Mouse (Mus musculus) forebrain, embryonic 14.5 days (tissue): ENCODE measurements at regions not wholly inside any gene's neighbourhood (a gene's known extent, or its start where the extent isn't known, plus 50 kb on each side); places are given as distances from the start of the nearest gene placed in this dataset.

Experiments used
- ATAC-seq: fragments of 200-750 bp; cut with Nextera tagmentation; 2 replicates; pipeline ENCODE4 v1.8.0; 2017; ENCODE audit warnings: mild to moderate bottlenecking, moderate library complexity
- DNase-seq: peaks from one replicate; pipeline ENCODE4 v3.0.0-alpha.2; 2015; ENCODE audit warnings: low spot score
- H3K27ac ChIP-seq: fragments of 300-500 bp; sonication (generic); 2 replicates; pipeline ENCODE4 v1.5.1; 2014; ENCODE audit warnings: low read depth, mild to moderate bottlenecking, control low read depth, low read length, moderate library complexity
- H3K27me3 ChIP-seq: fragments of 300-500 bp; sonication (generic); replicated peaks from 2 replicates; pipeline ENCODE4 v1.6.1; 2014; ENCODE audit warnings: low read length, control low read depth, mixed read lengths; ENCODE audit not compliant: control insufficient read depth, insufficient read depth
- H3K36me3 ChIP-seq: fragments of 300-500 bp; sonication (generic); 2 replicates; pipeline ENCODE4 v1.6.1; 2014; ENCODE audit warnings: low read length, control low read depth; ENCODE audit not compliant: control insufficient read depth, insufficient read depth
- H3K4me1 ChIP-seq: fragments of 300-500 bp; sonication (generic); 2 replicates; pipeline ENCODE4 v1.6.1; 2014; ENCODE audit warnings: antibody characterized with exemption, low read length, control low read depth; ENCODE audit not compliant: control insufficient read depth, insufficient read depth
- H3K4me2 ChIP-seq: fragments of 300-500 bp; sonication (generic); 2 replicates; pipeline ENCODE4 v1.6.1; 2014; ENCODE audit warnings: mild to moderate bottlenecking, control low read depth, low read length
- H3K4me3 ChIP-seq: fragments of 300-500 bp; sonication (generic); 2 replicates; pipeline ENCODE4 v1.5.1; 2014; ENCODE audit warnings: low read depth, low read length, control low read depth
- H3K9ac ChIP-seq: fragments of 300-500 bp; sonication (generic); 2 replicates; pipeline ENCODE4 v1.6.1; 2014; ENCODE audit warnings: mild to moderate bottlenecking, low read length, control low read depth, moderate library complexity
- H3K9me3 ChIP-seq: fragments of 300-500 bp; sonication (generic); replicated peaks from 2 replicates; pipeline ENCODE4 v1.6.1; 2016; ENCODE audit warnings: low read length, control low read depth, mixed read lengths; ENCODE audit not compliant: control insufficient read depth
- WGBS: fragments of 180-500 bp; shearing (Covaris S2); extraction: QIAGEN DNeasy Blood & Tissue Kit; methylation state at CpG from one replicate; pipeline ENCODE4 v1.1.7; 2014; 5-methylcytosine and 5-hydroxymethylcytosine counted together

DNA sequence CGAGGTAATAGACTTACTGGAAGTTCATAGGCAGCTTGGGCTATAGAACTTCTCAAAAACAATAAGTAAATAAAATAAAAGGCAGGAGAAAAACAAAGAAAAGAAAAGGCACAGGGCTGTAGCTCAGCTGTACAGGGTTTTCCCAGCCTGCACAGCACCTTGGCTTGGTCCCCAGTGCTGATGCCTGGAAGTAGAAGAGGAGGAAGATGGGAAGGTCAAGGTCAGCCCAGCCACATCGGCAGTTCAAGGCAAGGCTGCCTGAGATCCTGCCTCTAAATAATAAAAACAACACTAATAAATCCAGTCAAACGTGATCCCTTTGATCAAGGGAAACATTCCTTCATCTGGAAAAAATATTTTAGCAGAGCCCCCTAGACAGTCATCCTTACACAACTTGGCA, 103.1 kb downstream of the Cenpf start:
- no peak overlapping the region for H3K27ac ChIP-seq
- no peaks in the 10 kb centered on the region for H3K4me1 ChIP-seq
- no peaks in the 10 kb centered on the region for H3K36me3 ChIP-seq
- no peaks in the 10 kb centered on the region for H3K27me3 ChIP-seq
- WGBS = 75% methylated on average over 3 of the region's 3 CpGs
- no peak overlapping the region for H3K4me2 ChIP-seq
- DNase-seq = no peak
- H3K9ac ChIP-seq = no peak overlapping the region
- H3K9me3 ChIP-seq = 0 out of 2 replicates have a peak, but pooled peaks cover 4% of the 10 kb centered on the region
- ATAC-seq = no peak
- no peak overlapping the region for H3K4me3 ChIP-seq

DNA sequence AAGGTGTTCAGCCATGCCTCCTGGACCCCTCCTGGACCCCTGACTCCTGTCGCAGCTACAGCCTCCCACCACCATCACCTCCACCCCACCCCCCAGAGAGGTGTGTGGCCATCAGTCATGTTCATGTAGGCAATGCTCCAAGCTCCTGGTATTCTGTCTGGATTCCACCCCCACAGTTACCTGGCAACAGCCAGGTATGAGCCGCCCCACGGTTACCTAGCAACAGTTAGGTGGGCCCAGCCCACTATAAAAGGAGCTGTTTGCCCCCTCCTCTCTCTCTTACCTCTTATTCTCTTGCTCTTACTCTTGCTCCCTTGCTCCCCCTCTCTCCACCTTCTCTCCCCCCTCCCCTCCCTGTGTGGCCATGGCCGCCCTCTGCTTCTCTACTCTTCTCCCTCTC, 106.5 kb downstream of the Cenpf start:
- no peaks in the 10 kb centered on the region for H3K36me3 ChIP-seq
- no peak overlapping the region for H3K9ac ChIP-seq
- no peaks in the 10 kb centered on the region for H3K4me1 ChIP-seq
- H3K27ac ChIP-seq = no peak overlapping the region
- no peaks in the 10 kb centered on the region for H3K9me3 ChIP-seq
- DNase-seq (no peak), ATAC-seq (no peak)
- no peak overlapping the region for H3K4me3 ChIP-seq
- H3K27me3 ChIP-seq = no peaks in the 10 kb centered on the region
- WGBS = 88% methylated on average over 4 of the region's 4 CpGs
- no peak overlapping the region for H3K4me2 ChIP-seq

DNA sequence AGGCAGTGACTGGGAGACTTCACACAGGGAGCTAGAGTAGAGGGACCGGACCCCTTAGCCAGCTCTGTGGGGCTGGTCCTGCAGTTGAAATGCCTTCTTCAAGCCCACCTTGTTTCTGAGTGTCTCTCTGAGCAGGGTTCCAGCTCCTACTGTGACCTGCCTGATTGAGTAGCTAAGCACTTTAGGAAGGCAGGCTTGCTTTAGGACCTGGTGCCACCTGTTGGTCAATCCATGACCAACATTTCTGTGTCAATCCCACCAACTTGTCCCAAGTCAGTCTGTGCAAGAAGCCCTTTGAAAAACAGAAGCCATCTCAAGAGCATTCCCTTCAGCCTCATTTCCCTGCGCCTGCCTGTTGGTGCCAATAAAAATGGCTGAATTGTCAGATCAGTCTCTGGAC, 108.5 kb downstream of the Cenpf start:
- Histone ChIP-seq H3K4me1 (no peaks in the 10 kb centered on the region), H3K4me2 (no peak overlapping the region), H3K9ac (no peak overlapping the region), H3K27ac (no peak overlapping the region), H3K4me3 (no peak overlapping the region), H3K9me3 (no peaks in the 10 kb centered on the region), H3K36me3 (no peaks in the 10 kb centered on the region), H3K27me3 (no peaks in the 10 kb centered on the region)
- peak; percentile 65 for DNase-seq
- peak; percentile 32; the same call in 1 of the 2 replicates for ATAC-seq
- 67% methylated on average over 2 of the region's 2 CpGs for WGBS

DNA sequence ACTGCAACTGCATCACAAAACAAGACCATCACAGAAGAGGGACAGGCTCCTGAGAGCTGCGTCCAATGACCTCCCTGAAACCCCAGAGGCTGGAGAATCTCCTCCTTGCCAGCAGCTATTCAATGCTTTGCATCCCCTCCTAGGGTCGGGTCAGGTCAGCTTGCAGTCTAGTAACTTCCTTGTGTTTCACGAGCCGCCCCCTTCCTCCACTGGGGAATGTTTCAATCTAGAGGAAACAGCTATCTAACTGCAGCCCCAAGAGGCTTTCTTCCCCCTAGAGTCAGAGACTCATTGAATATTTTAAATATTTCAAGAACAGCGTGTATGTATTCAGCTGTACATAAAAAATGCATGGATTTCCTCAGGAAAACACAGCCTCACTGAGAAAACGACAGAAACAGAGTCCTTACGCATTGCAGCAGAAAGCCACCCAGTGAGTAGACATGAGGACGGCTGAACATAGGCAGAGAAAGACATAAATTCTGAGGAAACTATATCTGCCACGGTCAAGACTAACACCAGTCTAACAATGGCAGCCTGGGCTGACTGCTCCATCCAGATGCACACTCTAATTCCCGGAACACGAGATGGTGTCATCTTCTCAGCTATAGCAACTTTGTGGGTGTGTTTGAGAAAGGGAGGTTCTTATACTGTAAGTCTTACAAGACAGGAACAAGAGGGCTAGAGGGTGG, 111.4 kb downstream of the Cenpf start:
- WGBS = 82% methylated on average over 11 of the region's 11 CpGs
- Histone ChIP-seq H3K36me3 (no peaks in the 10 kb centered on the region), H3K27me3 (no peaks in the 10 kb centered on the region), H3K9ac (no peak overlapping the region), H3K4me1 (no peaks in the 10 kb centered on the region), H3K27ac (no peak overlapping the region), H3K4me2 (no peak overlapping the region), H3K9me3 (no peaks in the 10 kb centered on the region), H3K4me3 (no peak overlapping the region)
- no peak for ATAC-seq
- DNase-seq = no peak

DNA sequence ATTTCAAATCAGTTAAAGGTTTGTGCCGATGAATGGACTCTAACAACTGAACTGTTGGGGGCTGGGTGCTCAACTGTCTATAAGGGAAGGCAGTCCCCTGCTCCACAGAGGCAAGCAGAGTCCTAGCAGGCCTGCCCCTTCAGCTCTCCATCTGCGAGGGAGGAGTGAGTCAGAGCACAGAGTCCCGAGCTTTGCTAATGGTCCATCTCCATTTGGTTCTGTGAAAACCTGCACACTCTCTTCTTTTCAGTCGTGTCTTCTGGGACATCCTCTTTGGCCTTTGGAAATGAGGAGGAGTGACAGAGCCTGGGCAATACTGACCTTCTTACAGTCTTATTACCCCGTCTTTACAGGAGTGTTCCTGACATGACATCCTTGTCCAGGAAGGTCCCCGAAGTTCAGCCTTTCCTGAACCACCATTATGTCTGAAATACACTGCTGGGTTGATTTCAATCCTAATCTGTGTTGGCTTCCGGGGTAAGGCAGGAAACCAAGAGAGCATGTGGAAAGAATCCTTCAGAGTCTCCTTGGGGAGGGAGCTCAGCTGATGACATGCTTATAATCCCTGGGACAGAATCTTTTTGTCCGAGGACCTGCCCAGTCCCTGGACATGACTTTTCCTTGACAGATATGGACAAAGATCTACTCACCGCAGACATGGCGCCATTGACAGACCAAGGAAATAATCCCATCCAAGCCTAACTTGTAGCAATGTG, 112.2 kb downstream of the Cenpf start:
- no peak overlapping the region for H3K4me3 ChIP-seq
- WGBS = 90% methylated on average over 10 of the region's 10 CpGs
- no peak for ATAC-seq
- H3K9me3 ChIP-seq = no peaks in the 10 kb centered on the region
- no peak overlapping the region for H3K9ac ChIP-seq
- no peaks in the 10 kb centered on the region for H3K36me3 ChIP-seq
- no peaks in the 10 kb centered on the region for H3K4me1 ChIP-seq
- H3K4me2 ChIP-seq = no peak overlapping the region
- DNase-seq = no peak
- H3K27ac ChIP-seq = no peak overlapping the region
- no peaks in the 10 kb centered on the region for H3K27me3 ChIP-seq

DNA sequence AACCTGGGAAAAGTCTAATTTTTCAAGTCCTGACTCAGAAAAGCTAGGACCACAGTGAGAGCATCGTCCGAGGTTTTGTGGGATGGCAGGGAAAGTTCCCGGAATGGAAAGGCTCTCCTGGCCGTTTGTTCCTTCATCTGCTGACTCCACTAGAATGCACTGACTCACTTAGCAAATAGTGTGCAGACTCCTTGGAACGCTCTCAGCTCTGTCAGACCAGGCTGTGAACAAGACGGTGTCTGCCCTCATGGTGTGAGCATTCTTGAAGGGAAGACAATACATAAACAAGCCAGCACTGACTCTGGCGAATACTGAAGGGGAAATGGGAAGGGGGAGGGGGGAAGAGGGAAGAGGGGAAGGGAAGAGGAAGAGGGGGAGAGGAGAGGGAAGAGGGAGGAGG, 121.4 kb downstream of the Cenpf start:
- DNase-seq (no peak), ATAC-seq (no peak)
- WGBS = 50% methylated on average over 7 of the region's 7 CpGs
- Histone ChIP-seq H3K4me2 (no peak overlapping the region), H3K4me3 (no peak overlapping the region), H3K4me1 (no peaks in the 10 kb centered on the region), H3K9me3 (no peaks in the 10 kb centered on the region), H3K27me3 (no peaks in the 10 kb centered on the region), H3K9ac (no peak overlapping the region), H3K36me3 (no peaks in the 10 kb centered on the region), H3K27ac (no peak overlapping the region)

DNA sequence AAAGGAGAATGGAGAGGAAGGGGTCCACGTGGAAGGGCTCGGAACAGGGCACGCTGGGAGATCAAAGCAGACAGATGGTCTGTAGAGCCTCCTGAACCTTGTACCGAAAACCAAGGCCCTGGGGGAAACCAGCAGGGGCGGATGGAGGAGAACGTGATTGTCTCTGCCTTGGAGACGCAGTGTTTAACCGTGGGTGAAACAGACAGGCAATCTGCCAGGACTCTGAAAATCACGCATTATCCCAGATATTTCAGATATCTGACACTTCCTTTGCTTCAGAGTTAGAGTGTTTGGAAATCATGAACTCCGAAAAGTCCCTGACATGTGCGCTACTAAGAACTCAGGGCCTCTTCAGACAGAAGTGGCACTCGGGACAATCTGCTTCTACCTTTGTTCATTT, 126.1 kb downstream of the Cenpf start:
- H3K9me3 ChIP-seq = no peaks in the 10 kb centered on the region
- ATAC-seq (no peak), DNase-seq (no peak)
- no peaks in the 10 kb centered on the region for H3K27me3 ChIP-seq
- H3K4me2 ChIP-seq = no peak overlapping the region
- no peak overlapping the region for H3K4me3 ChIP-seq
- no peak overlapping the region for H3K9ac ChIP-seq
- H3K27ac ChIP-seq = no peak overlapping the region
- no peaks in the 10 kb centered on the region for H3K4me1 ChIP-seq
- WGBS = 88% methylated on average over 12 of the region's 12 CpGs
- no peaks in the 10 kb centered on the region for H3K36me3 ChIP-seq

DNA sequence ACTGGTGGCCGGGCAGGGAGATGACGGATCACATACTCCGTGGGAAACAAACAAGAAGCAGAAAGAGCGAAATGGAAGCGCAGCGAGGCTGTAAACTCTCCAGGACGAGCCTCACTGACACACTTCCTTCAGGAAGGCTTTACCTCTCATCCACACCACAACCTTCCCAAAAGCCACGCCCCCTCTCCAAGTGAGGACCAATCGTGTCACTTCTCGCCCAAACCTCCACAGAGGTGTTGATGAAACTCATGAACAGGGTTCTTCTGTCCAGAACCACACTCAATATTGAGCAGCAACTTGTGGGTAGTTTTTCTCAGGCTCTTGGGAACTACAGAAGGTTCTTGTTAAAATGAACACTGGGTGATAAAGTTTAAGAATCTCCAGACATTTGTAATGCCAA, 127.3 kb downstream of the Cenpf start:
- H3K9ac ChIP-seq = no peak overlapping the region
- no peaks in the 10 kb centered on the region for H3K36me3 ChIP-seq
- H3K4me1 ChIP-seq = no peaks in the 10 kb centered on the region
- ATAC-seq (no peak), DNase-seq (no peak)
- H3K4me3 ChIP-seq = no peak overlapping the region
- no peaks in the 10 kb centered on the region for H3K9me3 ChIP-seq
- 55% methylated on average over 10 of the region's 10 CpGs for WGBS
- H3K4me2 ChIP-seq = no peak overlapping the region
- no peak overlapping the region for H3K27ac ChIP-seq
- H3K27me3 ChIP-seq = no peaks in the 10 kb centered on the region

DNA sequence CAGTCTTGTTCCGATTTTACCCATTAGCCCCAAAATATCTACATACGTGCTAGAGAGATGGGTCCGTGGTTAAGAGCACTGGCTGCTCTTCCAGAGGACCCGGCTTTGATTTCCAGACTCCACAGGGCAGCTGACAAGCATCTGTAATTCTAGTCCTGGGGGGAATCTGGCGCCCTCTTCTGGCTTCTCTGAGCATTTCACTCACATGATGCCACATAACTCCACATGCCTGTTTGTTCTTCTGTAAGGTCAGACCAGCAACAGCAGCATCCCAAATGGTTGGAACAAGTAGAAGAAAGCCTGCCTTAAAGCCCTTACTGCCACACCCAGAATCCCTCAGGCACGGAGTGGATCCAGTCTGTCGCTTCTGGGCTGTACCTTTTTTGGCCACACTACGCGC, 137.0 kb downstream of the Cenpf start:
- H3K4me2 ChIP-seq = no peak overlapping the region
- H3K27me3 ChIP-seq = no peaks in the 10 kb centered on the region
- H3K36me3 ChIP-seq = no peaks in the 10 kb centered on the region
- no peak overlapping the region for H3K9ac ChIP-seq
- DNase-seq (no peak), ATAC-seq (no peak)
- no peak overlapping the region for H3K4me3 ChIP-seq
- no peaks in the 10 kb centered on the region for H3K4me1 ChIP-seq
- H3K9me3 ChIP-seq = no peaks in the 10 kb centered on the region
- H3K27ac ChIP-seq = no peak overlapping the region
- WGBS = 87% methylated on average over 9 of the region's 9 CpGs
